Mouse (Mus musculus): Measurements from ENCODE around the gene Gsta2.
A peak's percentile ranks its signal among the peaks of the same experiment; 100 is the strongest.
"Not testable (repeated sequence)": the region's sequence is repeated elsewhere in the genome, so short reads cannot be mapped to it uniquely, and the experiment has no call there.

The Gsta2 gene

DNA sequence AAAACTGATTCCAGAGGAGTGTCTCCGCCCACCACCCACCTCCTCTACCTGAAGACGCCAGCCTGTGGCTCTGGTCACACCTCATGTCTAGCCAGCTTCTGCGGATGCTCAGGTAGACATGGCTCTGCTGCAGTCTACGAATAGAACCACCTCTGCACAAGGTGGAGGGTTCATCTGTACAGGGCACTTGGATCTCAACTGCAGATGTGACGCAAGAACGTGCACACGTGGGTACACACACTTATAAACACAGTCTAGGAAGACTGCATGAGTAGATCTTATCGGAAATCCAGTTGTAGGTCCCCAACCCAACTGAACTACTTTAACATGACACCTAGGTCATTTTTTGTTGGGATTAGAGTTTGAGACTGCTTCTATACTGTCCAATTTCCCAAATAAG lies at the start of gene Gsta2:
Gsta2 (minus strand) TSS at position 178 of the 400 bp plus-strand sequence.
- ATAC-seq (ENCODE audit: low TSS enrichment), result no peak

DNA sequence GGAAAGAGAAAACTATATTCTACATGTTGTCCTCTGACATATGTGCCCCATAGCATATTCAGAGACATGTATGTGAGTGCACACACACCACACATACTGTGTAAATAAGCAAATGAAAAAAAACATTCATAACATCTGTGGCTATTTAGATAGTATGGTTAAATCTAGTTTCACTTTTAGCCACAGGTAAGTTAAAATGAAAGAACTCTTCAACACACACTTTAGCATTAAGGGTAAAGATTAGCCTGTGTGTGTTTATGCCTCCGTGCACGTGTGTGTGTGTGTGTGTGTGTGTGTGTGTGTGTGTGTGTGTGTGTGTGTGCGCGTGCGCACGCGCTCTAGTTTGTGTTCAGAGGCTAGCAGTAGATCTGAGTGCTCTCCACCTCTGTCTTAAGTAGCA lies 46.0 kb upstream of the Gsta2 start:
- no peak for ATAC-seq (ENCODE audit: low TSS enrichment)

DNA sequence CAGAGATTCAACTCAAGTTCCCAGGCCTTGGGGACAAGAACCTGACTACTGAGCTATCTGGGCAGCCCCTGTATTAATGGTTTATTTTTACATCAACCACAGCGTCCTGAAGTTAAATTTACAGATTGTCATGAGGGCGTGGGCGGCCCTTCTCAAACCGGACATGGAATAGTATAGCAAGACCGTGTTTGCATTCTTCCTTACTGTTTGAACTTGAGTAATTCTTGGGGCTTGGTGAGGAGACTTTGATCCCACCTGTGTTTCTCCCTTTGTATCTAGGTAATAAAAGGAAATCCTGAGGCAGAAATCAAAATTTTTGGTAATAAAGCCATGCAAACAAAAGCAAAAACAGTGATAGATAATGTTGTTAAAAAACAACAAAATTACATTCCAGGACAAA lies 45.0 kb upstream of the Gsta2 start:
- ATAC-seq (ENCODE audit: low TSS enrichment), result no peak

DNA sequence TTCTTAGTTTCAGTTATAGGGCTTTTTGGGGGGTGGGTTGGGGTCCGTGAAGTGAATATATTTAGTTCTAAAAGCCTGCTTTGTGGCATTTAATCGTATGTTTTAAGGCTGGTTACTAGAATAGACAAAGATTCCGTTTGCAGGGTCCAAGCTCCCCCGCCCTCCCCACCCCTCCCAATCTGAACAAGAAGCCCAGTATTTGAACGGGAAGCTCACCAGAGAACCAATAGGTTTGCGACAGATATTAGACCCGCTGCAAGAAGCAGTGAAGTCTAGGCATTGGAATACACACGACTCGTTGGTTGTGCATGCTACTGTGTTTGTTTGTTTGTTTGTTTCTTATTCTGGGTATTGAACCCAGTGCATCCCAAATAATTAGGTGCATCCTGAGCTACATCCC lies 40.9 kb upstream of the Gsta2 start:
- no peak for ATAC-seq (ENCODE audit: low TSS enrichment)

DNA sequence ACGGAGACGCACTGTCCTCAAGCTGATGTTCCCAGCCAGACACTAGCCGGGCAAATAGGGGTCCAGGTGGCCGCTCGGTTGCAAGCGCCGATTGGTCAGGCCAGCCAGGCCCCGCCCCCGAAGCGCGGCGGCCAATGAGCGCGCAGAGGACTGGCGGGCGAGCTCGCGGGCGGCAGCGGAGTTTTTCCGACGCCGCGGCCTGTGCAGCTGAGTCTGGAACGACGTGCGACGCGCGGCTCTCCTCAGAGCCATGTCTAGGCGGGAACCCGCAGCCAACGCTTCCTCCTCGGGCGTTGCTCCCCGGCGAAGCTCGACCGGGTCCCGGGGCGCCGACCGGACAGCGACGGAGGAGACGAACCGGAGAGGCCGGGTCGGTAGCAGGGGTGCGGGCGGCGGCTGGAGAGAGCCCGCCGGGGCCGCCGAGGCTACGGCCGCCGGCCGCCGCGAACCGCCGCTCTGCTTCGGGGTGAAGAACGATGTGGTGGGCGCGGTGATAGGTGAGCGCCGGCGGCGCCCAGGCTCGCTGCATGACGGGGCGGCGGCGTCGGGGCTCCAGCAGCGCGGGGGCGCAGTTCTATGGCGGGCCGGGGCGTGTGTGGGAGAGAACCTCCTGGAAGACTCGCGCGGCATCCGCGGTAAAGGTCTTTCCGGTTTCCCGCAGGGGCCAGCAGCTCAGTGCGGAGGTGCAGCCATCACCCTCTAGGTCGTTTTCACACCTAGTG lies 40.2 kb upstream of the Gsta2 start, which contains the start of gene Ddx43:
Ddx43 (plus strand) TSS at position 148 of the 722 bp plus-strand sequence.
- ATAC-seq (ENCODE audit: low TSS enrichment), result peak; percentile 83

DNA sequence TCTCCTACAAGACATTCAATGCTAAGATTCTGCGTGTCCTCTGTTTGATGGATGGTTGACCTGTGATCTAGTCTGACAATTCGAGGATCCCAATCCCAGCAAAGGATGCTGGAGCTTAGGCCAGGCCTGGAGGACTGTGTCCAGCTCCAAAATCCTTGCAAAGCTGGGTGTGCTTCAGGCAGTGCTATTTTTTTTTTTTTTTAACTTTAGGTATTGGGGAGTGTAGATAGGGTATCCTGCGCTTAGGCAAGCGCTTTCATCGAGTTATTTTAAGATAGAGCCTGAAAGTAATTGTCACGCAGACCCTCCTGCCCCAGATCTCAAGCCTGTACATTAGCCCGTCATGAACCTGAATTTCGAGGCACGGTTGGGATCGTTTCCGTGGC lies 39.6 kb upstream of the Gsta2 start:
- no peak for ATAC-seq (ENCODE audit: low TSS enrichment)

DNA sequence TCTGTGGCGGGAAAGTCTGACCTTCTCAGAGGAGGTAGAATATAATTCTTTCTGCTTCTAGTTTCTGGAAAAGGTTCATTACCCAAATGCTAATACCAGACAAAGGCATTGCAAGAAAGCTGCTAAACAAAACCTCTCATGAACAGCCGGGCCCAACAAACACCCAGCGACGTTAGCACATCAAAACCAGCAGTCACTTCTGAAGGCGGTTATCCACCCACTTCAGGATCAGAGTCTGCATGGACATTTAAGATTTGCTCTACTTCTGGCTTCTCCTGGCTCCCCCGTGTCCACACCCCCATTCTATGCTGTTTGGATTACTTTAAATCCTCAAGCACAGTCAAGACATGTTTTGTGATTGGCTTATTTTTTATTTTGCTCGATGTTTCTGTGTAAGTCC lies 39.0 kb upstream of the Gsta2 start:
- ATAC-seq (ENCODE audit: low TSS enrichment), result peak; percentile 78

DNA sequence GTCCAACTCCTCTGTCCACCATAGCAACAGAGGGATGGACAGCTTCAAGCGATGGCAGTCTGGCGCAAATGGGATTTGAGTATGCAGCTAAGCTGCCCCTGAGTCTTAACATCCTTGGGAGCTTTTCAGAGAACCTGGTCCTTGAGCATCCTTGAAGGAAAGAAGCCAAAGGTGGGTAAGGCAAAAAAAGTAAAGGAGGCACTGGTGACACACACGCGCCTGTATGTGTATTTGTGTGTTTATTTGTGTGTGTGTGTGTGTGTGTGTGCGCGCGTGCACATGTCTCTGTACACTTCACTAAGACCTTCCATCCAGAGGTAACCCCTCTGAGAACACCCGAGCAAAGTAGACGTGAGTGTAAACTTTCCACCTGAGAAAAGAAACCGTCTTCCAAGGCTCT lies 38.2 kb upstream of the Gsta2 start:
- no peak for ATAC-seq (ENCODE audit: low TSS enrichment)

DNA sequence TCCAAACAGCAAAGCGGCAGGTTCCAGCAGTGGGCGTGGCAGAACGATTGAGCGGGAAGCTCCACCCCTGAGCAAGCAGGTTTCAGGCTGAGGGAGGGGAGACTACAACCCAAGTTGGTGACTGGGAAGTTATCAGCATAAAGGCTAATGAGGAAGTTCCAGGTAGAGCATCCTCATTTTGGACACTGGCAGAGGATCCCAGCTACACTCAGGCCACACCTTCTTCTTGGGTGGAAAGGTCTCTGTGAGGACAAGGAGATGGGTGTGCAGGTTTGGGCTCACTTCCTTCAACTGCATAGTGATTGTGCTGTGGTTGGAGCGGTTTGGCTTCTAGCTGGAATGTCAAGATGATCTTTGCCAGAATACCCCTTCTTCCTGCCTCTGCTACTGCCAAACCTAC lies 34.4 kb upstream of the Gsta2 start:
- no peak for ATAC-seq (ENCODE audit: low TSS enrichment)

DNA sequence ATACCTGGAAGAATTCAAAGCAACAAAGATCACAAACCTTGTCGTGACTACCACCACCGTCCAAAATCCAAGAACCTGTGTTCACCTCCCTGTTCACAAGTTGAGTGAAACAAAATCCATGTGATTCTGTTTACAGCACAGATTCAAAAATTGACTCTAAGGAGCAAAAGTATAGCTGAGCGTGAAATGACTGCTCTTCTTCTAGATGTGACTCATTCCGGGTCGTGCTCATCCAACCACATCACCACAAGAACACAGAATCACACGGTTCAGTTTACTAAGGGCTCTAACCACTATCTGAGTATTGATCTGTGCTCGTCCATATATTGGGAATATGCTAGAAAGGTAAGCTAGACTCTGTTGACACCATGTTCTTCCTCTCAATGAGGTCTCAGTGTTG lies 31.4 kb upstream of the Gsta2 start:
- no peak for ATAC-seq (ENCODE audit: low TSS enrichment)

DNA sequence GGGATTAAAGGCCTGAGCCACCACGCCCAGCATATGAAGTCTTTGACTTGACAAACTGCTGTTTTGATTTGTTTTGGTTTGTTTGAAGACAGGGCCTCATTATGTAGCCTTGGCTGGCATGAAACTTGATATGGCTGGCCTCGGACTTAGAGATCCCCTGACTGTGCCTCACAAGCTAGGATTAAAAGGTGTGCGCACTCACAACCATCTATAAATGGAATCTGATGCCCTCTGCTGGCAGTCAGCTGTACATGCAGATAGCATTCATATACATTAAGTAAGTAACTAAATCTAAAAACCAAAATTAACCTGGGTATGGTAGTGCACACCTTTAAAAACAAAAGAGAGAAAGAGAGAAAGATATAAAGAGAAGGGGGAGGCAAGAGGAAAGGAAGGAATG lies 30.3 kb upstream of the Gsta2 start:
- ATAC-seq (ENCODE audit: low TSS enrichment), result no peak

DNA sequence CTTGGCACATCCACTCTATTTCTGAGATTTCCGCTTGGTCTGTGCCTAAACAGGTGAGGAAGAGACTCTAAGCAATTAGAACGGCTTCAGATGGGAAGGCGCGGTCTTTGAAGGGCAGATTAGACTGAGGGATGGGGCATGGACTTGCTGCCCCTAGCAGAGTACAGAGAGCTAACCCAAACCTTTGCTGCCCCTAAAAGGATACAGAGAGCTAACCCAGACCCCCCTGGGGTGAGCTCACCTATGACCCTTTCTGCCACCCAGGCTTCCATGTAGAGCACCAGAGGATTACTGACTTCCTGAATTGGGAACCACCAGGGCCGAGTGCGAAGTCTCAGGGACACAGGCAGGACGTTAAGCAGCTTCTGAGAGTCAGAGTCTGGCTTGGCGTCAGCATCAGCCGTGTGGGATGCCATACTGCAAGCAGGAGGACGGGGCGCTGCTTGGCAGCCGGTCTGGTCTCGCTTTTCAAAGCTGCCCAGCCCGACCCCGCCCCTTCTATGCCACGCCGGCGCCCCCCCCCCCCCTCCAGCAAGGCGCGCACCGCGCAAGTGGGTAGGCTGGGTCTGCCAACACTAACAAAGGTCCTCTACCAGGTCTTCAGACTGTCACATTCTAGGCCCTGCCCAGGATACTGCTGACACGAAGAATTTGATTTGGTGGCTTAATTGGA lies 22.7 kb upstream of the Gsta2 start, which contains the start of gene Ooep:
Ooep (minus strand) TSS at position 613 of the 673 bp plus-strand sequence.
- peak; percentile 78 for ATAC-seq (ENCODE audit: low TSS enrichment)

DNA sequence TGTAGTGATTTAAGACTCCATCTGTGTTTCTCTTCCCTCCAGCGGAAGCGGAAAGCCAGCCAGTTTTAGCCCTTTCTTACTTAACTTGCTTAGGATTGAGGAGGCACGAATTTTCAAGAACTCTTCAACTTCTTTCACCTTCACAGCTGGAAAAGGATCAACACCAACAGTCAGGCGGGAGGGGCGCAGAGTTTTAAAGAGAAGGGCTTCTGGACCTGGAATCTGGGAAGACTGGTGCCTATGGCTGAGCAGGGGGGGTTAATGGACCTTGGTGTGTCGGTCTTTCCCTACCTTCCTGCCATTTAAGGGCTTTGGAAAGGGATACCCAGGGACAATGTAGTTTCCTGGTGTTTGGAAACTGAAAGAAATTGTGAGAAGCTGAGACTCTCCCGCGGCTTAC lies 22.0 kb upstream of the Gsta2 start:
- no peak for ATAC-seq (ENCODE audit: low TSS enrichment)

DNA sequence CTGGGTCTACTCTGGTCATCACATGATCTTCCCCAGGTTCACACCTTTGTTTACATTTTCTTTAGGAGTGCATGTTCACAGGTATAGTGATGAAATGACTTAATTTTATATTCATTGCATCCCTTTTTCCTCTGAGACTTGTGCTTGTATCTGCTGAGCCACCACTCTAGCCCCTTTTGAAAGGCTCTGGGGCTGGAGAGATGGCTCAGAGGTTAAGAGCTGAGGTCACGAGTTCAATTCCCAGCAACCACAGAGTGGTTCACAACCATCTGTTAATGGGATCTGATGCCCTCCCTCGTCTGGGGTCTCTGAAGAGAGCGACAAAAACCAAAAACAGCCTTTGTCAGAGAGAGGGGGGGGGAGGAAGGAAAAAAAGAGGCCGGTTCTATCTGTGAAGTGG lies 19.9 kb upstream of the Gsta2 start:
- no peak for ATAC-seq (ENCODE audit: low TSS enrichment)

DNA sequence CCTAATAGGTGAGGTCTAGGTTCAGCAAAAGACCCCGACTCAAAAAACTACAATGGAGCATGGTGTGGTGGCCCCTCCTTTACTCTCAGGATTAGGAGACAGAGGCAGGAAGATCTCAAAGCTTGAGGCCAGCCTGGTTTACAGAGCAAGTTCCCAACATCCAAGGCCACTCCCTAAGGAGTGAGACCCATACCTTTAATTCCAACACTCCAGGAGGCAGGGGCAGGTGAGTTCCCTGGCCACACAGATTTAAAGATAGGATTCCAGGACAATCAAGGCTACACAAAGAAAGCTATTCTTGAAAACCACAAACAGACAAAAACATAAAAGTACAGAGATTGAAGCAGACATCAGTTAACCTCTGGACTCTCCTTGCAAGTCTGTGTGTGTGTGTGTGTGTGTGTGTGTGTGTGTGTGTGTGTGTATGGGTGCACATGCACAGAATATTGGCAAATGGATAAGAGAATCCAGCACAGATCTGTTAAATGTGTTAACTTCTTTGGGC lies 19.3 kb upstream of the Gsta2 start:
- ATAC-seq (ENCODE audit: low TSS enrichment), result no peak

DNA sequence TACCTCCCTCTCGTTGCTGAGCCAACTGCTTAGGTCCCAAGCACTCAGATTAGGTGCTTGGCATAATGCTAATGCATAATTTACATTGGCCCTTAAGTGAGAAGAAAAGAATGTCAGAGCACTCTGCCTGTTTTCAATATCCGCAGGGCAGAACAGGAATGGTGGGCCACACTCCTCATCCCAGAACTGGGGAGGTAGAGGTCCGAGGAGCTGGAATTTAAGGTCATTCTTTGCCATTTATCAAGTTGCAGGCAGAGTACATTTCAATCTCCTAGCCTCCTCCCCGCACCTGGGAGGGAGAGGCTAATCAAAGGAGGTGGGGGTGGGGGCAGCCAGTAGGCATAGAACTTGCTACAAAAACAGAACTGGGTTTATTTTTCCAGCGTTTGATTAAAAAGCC lies 18.8 kb upstream of the Gsta2 start:
- no peak for ATAC-seq (ENCODE audit: low TSS enrichment)

DNA sequence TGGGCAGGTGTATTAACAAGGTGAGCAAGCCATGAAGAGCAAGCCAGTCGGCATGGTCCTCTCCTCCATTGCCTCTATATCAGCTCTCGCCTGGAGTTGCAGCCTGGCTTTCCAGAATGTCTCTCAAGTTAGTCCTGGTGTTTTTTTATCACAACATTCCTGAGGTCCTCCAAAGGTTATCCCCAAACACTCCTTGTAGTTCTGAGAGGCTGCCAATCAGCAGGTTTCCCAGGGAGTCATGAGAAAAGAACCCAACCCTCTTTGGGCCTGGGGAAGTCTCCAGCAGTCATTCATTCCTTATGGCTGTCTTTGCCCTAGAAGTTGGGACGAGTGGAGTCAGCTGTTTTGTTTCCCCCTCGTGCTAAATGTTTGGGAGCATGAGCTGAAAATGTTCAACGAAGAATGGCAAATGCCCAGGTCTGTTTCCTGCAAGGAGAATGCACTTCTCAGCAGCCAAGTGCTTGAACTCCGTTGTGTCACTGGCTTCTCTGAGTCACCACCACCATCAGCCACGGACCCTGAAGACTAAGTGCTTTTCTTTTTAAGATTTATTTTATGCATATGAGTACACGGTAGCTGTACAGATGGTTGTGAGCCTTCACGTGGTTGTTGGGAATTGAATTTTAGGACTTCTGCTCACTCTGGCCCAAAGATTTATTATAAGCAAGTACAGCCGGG lies 17.4 kb upstream of the Gsta2 start:
- no peak for ATAC-seq (ENCODE audit: low TSS enrichment)

DNA sequence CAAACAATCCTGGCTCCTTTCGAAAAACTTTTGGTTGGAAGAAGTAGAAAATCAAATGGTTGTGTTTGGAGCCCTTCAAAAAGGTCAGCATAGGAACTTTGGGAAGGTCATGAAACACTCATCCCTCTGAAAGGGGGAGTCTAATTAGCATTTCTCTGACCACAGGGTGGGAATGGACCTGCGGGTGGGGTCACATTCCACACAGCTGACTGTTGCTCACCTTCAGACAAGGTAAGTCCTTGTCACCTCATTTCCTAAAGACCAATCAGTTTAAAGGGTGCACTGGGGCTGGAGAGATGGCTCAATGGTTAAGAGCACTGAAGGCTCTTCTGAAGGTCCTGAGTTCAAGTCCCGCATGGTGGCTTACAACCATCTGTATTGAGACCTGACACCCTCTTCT lies 15.9 kb upstream of the Gsta2 start:
- ATAC-seq (ENCODE audit: low TSS enrichment), result no peak

DNA sequence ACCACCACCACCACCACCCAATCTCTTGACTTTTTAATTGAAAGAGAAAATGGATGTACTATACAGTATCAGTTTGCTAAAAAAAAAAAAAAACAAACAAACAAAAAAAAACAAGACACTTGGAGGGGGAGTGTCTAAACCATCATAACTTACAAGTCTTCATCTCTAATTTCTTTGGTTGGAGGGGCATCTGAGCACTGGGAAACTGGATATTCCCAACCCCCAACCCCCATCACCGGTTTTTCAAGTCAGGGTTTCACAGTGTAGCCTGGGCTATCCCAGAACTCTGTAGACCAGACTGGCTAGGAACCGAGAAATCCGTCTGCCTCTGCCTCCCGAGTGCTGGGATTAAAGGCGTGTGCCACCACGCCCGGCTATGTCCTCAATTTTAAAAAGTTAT lies 14.2 kb upstream of the Gsta2 start:
- ATAC-seq (ENCODE audit: low TSS enrichment), result no peak

DNA sequence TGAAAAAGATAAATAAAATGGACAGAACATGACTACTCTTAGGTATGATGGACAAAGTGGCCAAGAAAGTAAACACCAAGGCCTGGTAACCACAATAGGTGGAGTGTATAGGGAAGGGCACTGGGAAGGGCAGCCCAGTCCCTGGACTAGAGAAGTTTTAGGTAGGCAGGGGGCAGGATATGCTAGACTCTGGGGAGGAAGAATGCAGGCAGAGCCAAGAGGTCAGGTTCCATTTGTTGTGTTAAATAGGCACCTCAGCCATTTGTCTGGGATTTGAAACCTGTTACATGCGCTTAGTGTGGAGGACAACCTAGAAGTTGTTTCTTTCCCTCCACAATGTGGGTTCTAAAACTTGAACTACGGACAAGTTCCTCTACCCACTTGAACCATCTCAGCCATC lies 13.8 kb upstream of the Gsta2 start:
- ATAC-seq (ENCODE audit: low TSS enrichment), result no peak

DNA sequence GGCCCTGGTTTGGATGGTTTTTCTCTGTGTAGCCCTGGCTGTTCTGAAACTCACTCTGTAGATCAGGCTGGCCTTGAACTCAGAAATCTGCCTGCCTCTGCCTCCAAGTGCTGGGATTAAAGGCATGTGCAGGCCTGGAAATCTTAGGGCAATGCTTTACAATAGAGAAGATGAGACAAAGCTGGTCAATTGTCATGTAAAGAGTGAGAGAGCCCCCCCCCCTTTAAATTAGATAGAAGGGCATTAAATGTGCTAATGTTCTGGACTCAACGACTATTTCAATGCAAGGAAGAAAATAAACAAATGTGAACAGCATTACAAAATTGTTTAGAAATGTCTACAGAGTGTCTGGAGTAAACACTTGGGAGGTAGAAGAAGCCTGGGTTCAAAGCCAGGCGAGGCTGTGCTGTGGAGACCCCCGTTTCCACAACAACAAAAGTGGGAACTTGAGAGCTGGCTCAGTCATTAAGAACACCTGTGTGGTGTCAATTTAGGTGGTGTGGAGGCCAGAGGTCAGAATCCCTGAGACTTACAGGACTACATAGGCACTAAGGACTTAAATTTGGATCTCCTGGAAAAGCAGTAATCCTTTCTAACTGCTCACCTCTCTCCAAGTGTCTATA lies 13.2 kb upstream of the Gsta2 start:
- no peak for ATAC-seq (ENCODE audit: low TSS enrichment)

DNA sequence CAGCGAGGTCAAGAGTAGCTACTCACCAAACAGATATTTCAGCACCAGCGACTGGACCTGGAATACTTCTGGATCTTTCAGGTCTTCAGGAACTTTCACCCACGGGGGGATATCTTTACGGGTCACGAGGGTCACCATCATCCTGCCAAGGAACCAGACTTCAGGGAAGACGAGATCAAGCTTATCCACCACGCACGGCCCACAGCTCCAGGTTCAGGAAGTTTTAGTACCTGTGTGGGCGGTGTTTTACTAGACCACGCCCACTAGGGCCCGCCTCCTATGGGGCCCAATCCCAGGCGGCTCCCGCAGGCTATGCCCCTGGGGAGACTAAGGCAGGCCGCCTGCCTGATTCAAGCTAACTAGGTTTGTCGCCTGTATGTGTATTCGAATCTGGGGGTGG lies 12.4 kb upstream of the Gsta2 start, which contains the start of gene Dppa5a:
Dppa5a (minus strand) TSS at position 219 of the 400 bp plus-strand sequence.
- not testable (repeated sequence) for ATAC-seq (ENCODE audit: low TSS enrichment)

Measured in frontal cortex, adult (tissue).